Mouse (Mus musculus) gastrocnemius, postnatal 14 days (tissue): ENCODE measurements around the gene Grik4. TPM values are rescaled to one million over a fixed set of nuclear protein-coding genes. Genes with fewer than 3 reads are reported as not detected.

Source experiments
- DNase-seq: peaks from one replicate; pipeline ENCODE4 v3.0.0; 2021; ENCODE audit warnings: mixed read lengths
- intact Hi-C: fragments of 180-260 bp; cut with DNase I; formaldehyde crosslinking; loops from one replicate; pipeline ENCODE4 v1.15.1; 2025; ENCODE audit warnings: low total_unique reads
- total RNA-seq, 2 experiments: library from RNA; stranded (reverse); gene quantifications; 2 replicates each; pipeline ENCODE4 v1.2.3; 2021

Grik4 gene
- total RNA-seq, 2 experiments from 2014 or later = 0.33 to 0.35 TPM

DNA sequence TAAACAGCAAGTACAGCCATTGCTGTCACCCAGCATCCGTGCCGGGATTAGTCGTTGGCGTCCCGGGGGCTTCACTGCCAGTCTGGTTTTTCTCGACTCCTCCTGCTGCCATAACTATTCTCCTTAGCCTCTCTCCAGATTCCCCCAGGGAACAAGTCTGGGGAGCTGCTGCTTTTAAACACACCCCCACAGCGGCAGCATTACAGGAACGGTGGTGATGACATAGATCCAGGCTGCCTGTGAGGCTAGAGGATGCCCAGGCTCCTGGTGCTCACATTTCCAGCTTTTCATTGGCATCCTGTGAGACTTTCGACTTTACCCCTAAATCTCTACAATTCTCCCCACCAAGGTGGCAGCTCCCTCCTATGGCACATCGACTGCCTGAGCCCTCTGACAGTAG is 297.5 kb downstream of the Grik4 start:
- no peak for DNase-seq
- intact Hi-C loops = loop anchor here (5.0 kb wide), 1 partner anchor 670 kb away; no protein-coding TSS in a partner anchor

GRCm38 (mm10) chr9:42645161-42645560 is 299.1 kb downstream of the Grik4 start:
- intact Hi-C loops = loop anchor here (5.0 kb wide), 1 partner anchor 672 kb away; no protein-coding TSS in a partner anchor
- DNase-seq = no peak

- no peak for DNase-seq
- intact Hi-C loops = no loop called here
Measured at GRCm38 (mm10) chr9:42642821-42643220, 301.5 kb downstream of the Grik4 start.

- no peak for DNase-seq
- intact Hi-C loops = no loop called here
Measured at GRCm38 (mm10) chr9:42641550-42642117, 302.7 kb downstream of the Grik4 start.

DNA sequence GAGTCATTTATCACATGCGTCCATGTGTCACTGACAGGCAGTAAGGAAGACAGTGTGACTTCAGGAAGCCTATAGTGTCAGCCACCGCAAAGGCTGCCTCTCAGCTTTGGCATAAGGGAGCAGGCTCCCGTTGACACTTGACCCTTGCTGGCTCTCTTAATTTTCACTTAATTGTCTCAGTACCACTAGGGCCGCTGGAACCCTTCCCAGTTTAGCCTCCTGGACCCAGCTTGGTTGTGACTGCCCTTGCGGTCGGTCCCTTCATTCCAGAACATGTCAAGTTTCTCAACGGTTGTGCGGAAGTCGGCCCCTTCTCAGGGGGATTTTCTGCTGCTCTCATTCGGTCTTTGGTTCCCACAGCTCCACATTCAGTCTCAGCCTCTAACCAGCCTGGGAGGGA is 307.8 kb downstream of the Grik4 start:
- DNase-seq = no peak
- intact Hi-C loops = no loop called here

DNA sequence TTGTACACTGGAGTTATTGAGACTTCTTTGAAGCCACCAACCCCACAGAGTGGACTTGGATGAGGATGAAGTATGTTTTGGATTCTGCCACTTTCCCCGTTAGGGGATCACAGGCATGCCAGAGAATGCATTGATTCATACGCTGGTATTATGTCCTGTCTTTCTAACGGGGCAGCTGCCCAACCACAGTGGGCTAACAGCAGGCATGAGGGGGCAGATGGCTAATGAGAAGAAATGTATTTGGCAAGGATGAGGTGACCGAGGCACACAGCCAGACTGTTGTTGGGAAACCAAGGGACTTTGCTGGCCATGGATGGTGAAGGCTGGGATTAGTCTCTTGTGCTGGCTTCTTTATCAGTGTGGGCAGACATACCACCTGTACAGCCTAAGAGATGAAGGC is 312.8 kb downstream of the Grik4 start:
- intact Hi-C loops = no loop called here
- DNase-seq = no peak

DNA sequence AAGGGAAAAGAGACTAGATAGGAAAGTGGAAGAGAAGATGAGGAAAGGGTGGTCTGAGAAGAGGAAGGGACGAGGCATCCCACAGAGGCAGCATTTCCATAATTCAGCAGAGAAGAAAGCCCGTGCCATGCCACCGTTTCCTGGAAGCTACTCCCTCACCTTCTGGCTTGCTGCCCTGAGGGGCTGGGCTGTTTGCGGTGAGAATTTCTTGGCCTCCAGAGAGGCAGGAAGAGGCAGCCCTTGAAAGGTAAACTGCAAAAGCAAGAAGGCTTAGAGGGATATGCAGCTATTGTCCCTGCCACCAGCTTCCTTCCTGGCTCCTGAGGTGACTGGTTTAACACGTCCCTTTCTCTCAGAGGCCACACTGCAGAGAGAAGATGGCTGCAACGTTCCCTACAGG is 316.7 kb downstream of the Grik4 start:
- intact Hi-C loops = no loop called here

DNA sequence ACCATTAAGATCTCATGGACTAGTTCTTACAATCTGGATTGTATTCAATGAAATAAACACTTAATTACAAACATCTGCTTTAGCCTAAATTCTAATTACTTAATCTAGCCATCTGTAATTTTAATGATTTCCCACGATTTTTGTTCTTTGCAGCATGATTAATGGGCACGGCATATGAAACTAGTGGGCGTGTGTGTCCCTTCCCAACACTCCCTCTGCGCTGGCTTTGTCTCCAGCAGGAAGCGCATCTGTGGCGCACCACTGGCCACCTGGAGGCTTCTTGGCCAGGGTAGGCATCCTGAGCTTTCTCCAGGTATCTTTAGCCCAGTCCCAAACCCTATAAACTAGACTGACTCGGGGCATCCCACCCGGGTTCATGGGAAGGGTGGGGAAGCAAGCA is 317.1 kb downstream of the Grik4 start:
- intact Hi-C loops = no loop called here
- no peak for DNase-seq

More for the DNA sequence above, 316.7 kb downstream of the Grik4 start:
- no peak for DNase-seq

- no peak for DNase-seq
- intact Hi-C loops = no loop called here
Measured at GRCm38 (mm10) chr9:42626226-42626775, 318.0 kb downstream of the Grik4 start.

GRCm38 (mm10) chr9:42614409-42614808 is 329.9 kb downstream of the Grik4 start:
- intact Hi-C loops = no loop called here
- no peak for DNase-seq

GRCm38 (mm10) chr9:42613827-42614226 is 330.5 kb downstream of the Grik4 start:
- no peak for DNase-seq
- intact Hi-C loops = no loop called here

DNA sequence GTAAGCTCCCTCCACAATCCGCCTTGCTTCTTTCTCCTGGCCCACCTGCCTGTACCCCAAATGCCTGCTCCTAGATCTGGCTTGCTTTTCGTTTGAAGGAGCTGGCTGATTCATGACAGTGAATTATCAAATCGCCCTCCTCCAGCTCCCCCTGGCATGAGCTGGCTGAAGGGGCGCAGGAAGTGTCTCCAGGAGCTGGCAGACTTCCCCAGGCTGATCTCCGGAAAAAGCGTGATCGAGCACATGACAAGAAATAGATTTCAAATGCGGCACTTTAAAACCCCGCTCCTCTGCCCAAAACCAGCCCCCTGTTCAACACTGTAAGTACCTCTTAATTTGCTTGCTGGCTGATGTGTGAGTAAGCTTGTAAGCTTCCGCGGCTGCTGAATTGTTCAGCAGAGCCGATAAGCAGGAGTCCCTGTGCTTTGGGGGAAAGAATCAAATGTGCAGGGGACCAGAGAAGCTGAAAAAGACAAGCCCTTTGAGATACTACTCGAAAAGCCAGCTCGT is 331.8 kb downstream of the Grik4 start:
- intact Hi-C loops = no loop called here
- DNase-seq = no peak

GRCm38 (mm10) chr9:42601445-42601844 is 342.8 kb downstream of the Grik4 start:
- intact Hi-C loops = no loop called here
- DNase-seq = no peak

- no peak for DNase-seq
- intact Hi-C loops = no loop called here
Measured at GRCm38 (mm10) chr9:42597525-42597924, 346.8 kb downstream of the Grik4 start.

DNA sequence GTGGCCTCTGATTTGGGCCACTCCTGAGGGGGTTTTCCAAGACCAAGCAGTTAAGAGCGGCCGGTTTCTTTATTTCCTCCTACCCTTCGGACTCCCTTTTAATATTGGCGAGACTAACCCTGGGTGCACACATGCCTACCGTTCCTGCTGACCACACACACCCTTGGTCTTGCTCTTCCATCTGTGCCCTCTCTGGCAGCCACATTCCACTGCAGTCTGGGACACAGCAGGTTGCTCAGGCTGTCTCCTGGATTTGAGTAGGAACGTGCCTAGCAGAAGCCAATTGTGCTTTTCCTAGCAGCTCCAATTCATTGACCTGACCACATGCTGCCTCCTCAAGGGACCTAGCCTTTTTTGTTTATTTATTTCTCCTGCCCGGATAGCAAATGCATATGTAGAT is 365.8 kb downstream of the Grik4 start:
- intact Hi-C loops = loop anchor here (10.0 kb wide), 1 partner anchor 366 kb away; the partner anchor contains the start of gene Grik4
- DNase-seq = no peak

- intact Hi-C loops = loop anchor here (10.0 kb wide), 1 partner anchor 367 kb away; the partner anchor contains the start of gene Grik4
Measured at GRCm38 (mm10) chr9:42578106-42578505, 366.2 kb downstream of the Grik4 start.

GRCm38 (mm10) chr9:42573616-42574350 is 370.5 kb downstream of the Grik4 start:
- intact Hi-C loops = loop anchor here (10.0 kb wide), 1 partner anchor 371 kb away; the partner anchor contains the start of gene Grik4
- DNase-seq = no peak

More at GRCm38 (mm10) chr9:42578106-42578505, 366.2 kb downstream of the Grik4 start:
- DNase-seq = no peak

- DNase-seq = peak; percentile 53
- intact Hi-C loops = loop anchor here (10.0 kb wide), 1 partner anchor 372 kb away; the partner anchor contains the start of gene Grik4
Measured at GRCm38 (mm10) chr9:42573180-42573579, 371.1 kb downstream of the Grik4 start.

DNA sequence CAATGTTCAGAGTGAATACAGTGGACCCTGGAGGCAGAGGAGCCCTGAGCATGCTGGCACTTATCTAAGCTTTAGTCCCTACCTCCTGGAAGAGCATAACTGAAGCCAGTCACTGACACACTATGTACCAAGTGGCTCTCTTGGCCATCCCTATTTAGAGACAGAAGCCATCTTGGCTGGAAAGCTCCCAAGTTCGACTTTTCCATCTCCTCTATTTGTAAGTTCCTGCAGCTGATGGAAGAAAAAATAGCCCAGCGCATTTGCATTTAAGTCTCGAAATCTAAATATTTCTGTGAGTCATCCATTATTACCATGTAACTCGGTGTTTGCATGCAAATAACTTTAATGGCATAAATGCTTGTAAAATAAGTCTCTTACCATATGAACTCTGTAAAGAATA is 378.4 kb downstream of the Grik4 start:
- intact Hi-C loops = no loop called here

GRCm38 (mm10) chr9:42555186-42555585 is 389.1 kb downstream of the Grik4 start:
- no peak for DNase-seq
- intact Hi-C loops = no loop called here

More for the DNA sequence above, 378.4 kb downstream of the Grik4 start:
- DNase-seq = no peak
